Mouse (Mus musculus) forebrain, embryonic 13.5 days (tissue): Measurements from ENCODE around the gene Efr3b. TPM values are rescaled to one million over a fixed set of nuclear protein-coding genes. Genes with fewer than 3 reads are reported as not detected.

Experiments
- ATAC-seq: fragments of 200-750 bp; cut with Nextera tagmentation; 2 replicates; pipeline ENCODE4 v1.8.0; 2017
- H3K27ac ChIP-seq: fragments of 300-500 bp; sonication (generic); 2 replicates; pipeline ENCODE4 v1.5.1; 2015; ENCODE audit warnings: inconsistent platforms, mild to moderate bottlenecking, moderate library complexity
- H3K27me3 ChIP-seq: fragments of 300-500 bp; sonication (generic); 2 replicates; pipeline ENCODE4 v1.6.1; 2015; ENCODE audit warnings: mild to moderate bottlenecking, inconsistent platforms
- H3K36me3 ChIP-seq: fragments of 300-500 bp; sonication (generic); 2 replicates; pipeline ENCODE4 v1.6.1; 2015; ENCODE audit warnings: mild to moderate bottlenecking, inconsistent platforms; ENCODE audit not compliant: poor library complexity, severe bottlenecking
- H3K4me1 ChIP-seq: fragments of 300-500 bp; sonication (generic); 2 replicates; pipeline ENCODE4 v1.6.1; 2015; ENCODE audit warnings: inconsistent platforms
- H3K4me2 ChIP-seq: fragments of 300-500 bp; sonication (generic); 2 replicates; pipeline ENCODE4 v1.6.1; 2015; ENCODE audit warnings: inconsistent platforms, mild to moderate bottlenecking, moderate library complexity
- H3K4me3 ChIP-seq: fragments of 300-500 bp; sonication (generic); 2 replicates; pipeline ENCODE4 v1.5.1; 2015; ENCODE audit warnings: mild to moderate bottlenecking, inconsistent platforms
- H3K9ac ChIP-seq: fragments of 300-500 bp; sonication (generic); 2 replicates; pipeline ENCODE4 v1.6.1; 2015; ENCODE audit warnings: mild to moderate bottlenecking, inconsistent platforms
- H3K9me3 ChIP-seq: fragments of 300-500 bp; sonication (generic); replicated peaks from 2 replicates; pipeline ENCODE4 v1.6.1; 2016; ENCODE audit warnings: inconsistent platforms
- WGBS: fragments of 180-500 bp; shearing (Covaris S2); methylation state at CpG from one replicate; pipeline ENCODE4 v1.1.7; 2015; 5-methylcytosine and 5-hydroxymethylcytosine counted together
- polyA plus RNA-seq: library from polyadenylated mRNA; unstranded; fragments of >200 nt; fragmentation: Nextera tagmentation; extraction: Ambion mirVana; gene quantifications from 2 replicates; pipeline ENCODE4 v1.2.1, GENCODE M21; 2015

Efr3b gene
- polyA plus RNA-seq, 1 experiment from 2014 or later: 20.7 TPM

DNA sequence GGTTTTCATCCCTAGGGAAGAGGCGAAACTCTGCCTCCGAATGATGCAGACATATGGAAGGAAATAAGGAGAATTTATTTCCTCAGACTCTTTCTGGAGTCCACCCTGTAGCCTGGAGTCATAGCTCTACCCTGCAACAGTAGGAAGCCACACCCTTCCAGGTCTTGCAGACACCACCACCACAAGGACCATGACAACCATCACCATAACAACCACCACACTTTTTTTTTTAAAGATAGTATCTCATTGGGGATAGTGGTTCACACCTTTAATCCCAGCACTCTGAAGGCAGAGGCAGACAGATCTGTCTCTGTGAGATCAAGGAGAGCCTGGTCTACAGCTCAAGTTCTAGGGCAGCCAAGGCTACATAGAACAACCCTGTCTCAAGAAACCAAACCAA, 26.8 kb upstream of the Efr3b start:
- Histone ChIP-seq H3K4me2 (no peak overlapping the region), H3K27ac (no peak overlapping the region), H3K4me3 (no peak overlapping the region), H3K36me3 (no peaks in the 10 kb centered on the region), H3K27me3 (no peaks in the 10 kb centered on the region), H3K9me3 (no peaks in the 10 kb centered on the region), H3K9ac (no peak overlapping the region), H3K4me1 (no peaks in the 10 kb centered on the region)
- 91% methylated on average over 2 of the region's 2 CpGs for WGBS
- ATAC-seq: no peak

GRCm38 (mm10) chr12:4059683-4060082, 21.0 kb upstream of the Efr3b start:
- H3K4me1 ChIP-seq: no peaks in the 10 kb centered on the region
- no peaks in the 10 kb centered on the region for H3K27me3 ChIP-seq
- no peak overlapping the region for H3K27ac ChIP-seq
- no peak overlapping the region for H3K4me2 ChIP-seq
- H3K4me3 ChIP-seq: no peak overlapping the region
- no peaks in the 10 kb centered on the region for H3K36me3 ChIP-seq
- no peak for ATAC-seq
- no peaks in the 10 kb centered on the region for H3K9me3 ChIP-seq
- no peak overlapping the region for H3K9ac ChIP-seq
- WGBS: 81% methylated on average over 4 of the region's 4 CpGs

GRCm38 (mm10) chr12:4058321-4058720, 19.6 kb upstream of the Efr3b start:
- no peaks in the 10 kb centered on the region for H3K36me3 ChIP-seq
- no peaks in the 10 kb centered on the region for H3K27me3 ChIP-seq
- no peak for ATAC-seq
- no peak overlapping the region for H3K27ac ChIP-seq
- H3K4me2 ChIP-seq: no peak overlapping the region
- no peaks in the 10 kb centered on the region for H3K4me1 ChIP-seq
- H3K9me3 ChIP-seq: no peaks in the 10 kb centered on the region
- no peak overlapping the region for H3K4me3 ChIP-seq
- H3K9ac ChIP-seq: no peak overlapping the region
- 87% methylated on average over 9 of the region's 9 CpGs for WGBS

GRCm38 (mm10) chr12:4054845-4055244, 16.1 kb upstream of the Efr3b start:
- no peak for ATAC-seq
- Histone ChIP-seq H3K4me1 (no peaks in the 10 kb centered on the region), H3K27ac (no peak overlapping the region), H3K27me3 (no peaks in the 10 kb centered on the region), H3K4me3 (no peak overlapping the region), H3K9me3 (no peaks in the 10 kb centered on the region), H3K9ac (no peak overlapping the region), H3K4me2 (no peak overlapping the region), H3K36me3 (no peaks in the 10 kb centered on the region)
- WGBS: 54% methylated on average over 4 of the region's 4 CpGs

DNA sequence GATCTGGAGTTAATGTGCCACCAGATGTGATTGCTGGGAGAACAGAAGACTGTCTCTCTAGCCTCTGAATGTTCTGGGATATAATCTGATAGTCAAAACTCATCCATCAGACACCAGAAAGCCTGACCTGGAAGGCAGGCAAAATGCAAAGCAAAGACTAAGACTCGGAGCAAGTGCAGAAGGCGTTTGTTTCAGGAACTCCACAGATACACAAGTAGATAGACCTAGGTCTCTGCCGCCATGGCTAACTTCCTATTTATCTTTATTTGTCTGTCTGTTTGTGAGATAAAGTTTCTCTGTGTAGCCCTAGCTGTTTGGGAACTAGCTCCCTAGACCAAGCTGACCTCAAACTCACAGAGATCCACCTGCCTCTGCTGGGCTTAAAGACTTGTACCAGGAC, 14.9 kb upstream of the Efr3b start:
- no peak overlapping the region for H3K4me2 ChIP-seq
- no peaks in the 10 kb centered on the region for H3K27me3 ChIP-seq
- no peak overlapping the region for H3K4me3 ChIP-seq
- no peak overlapping the region for H3K9ac ChIP-seq
- 84% methylated on average over 3 of the region's 3 CpGs for WGBS
- H3K36me3 ChIP-seq: no peaks in the 10 kb centered on the region
- no peak for ATAC-seq
- no peaks in the 10 kb centered on the region for H3K9me3 ChIP-seq
- no peak overlapping the region for H3K27ac ChIP-seq
- H3K4me1 ChIP-seq: no peaks in the 10 kb centered on the region

- H3K4me1 ChIP-seq: no peaks in the 10 kb centered on the region
- WGBS: 38% methylated on average over 9 of the region's 9 CpGs
- no peaks in the 10 kb centered on the region for H3K27me3 ChIP-seq
- H3K36me3 ChIP-seq: no peaks in the 10 kb centered on the region
- H3K4me2 ChIP-seq: no peak overlapping the region
- no peak overlapping the region for H3K27ac ChIP-seq
- H3K4me3 ChIP-seq: no peak overlapping the region
- H3K9me3 ChIP-seq: no peaks in the 10 kb centered on the region
- ATAC-seq: no peak; the same call in 1 of the 2 replicates
- H3K9ac ChIP-seq: no peak overlapping the region
Measured at GRCm38 (mm10) chr12:4050861-4051425, 12.2 kb upstream of the Efr3b start.

DNA sequence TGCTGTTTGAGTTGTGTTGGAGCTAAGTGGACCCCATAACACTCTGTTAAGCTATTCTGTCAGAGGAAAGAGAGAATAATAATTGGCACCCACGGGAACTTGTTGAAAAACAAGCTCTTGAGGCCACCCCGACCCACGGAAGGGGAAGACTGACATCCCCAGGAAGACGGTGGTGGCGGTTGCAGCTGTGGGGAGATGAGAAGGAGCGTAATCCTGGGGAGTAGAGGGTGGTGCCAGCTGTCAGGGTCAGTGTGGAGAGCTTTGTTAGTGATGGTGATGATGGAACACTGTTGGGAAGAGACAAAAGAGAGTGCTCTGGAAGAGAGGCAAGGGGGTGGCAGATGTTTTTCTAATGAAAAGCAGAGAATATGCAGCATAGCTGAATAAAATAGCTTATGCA, 9.3 kb upstream of the Efr3b start:
- Histone ChIP-seq H3K36me3 (no peaks in the 10 kb centered on the region), H3K4me2 (no peak overlapping the region), H3K9me3 (no peaks in the 10 kb centered on the region), H3K4me3 (no peak overlapping the region), H3K27me3 (no peaks in the 10 kb centered on the region), H3K9ac (no peak overlapping the region), H3K27ac (no peak overlapping the region), H3K4me1 (no peaks in the 10 kb centered on the region)
- ATAC-seq: no peak
- WGBS: 71% methylated on average over 6 of the region's 6 CpGs

GRCm38 (mm10) chr12:4045992-4046391, 7.3 kb upstream of the Efr3b start:
- no peak overlapping the region for H3K4me2 ChIP-seq
- no peak overlapping the region for H3K4me3 ChIP-seq
- ATAC-seq: no peak
- H3K9ac ChIP-seq: no peak overlapping the region
- WGBS: 97% methylated on average over 1 of the region's 1 CpGs
- no peaks in the 10 kb centered on the region for H3K4me1 ChIP-seq
- no peaks in the 10 kb centered on the region for H3K36me3 ChIP-seq
- H3K27me3 ChIP-seq: no peaks in the 10 kb centered on the region
- H3K9me3 ChIP-seq: no peaks in the 10 kb centered on the region
- H3K27ac ChIP-seq: no peak overlapping the region

DNA sequence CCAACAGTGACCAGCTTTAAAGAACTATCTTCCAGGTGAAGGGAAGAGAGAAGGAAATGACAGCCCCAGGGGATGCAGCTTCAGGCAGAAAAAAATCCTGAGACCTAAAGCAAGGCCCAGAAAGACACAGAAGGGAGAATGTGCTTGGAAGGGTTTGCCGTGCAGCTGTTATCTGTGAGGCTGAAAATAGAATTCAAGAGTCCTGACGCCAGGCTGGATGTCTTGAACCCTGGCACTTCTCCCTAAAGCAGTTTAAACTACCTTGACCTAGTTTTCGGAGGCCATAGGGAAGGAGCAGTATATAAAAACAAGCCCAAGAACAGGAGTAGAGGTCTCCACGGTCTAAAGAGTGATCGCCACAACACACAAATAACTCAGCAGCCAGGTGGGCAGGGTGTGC, 3.7 kb upstream of the Efr3b start:
- no peaks in the 10 kb centered on the region; the same call in 1 of the 2 replicates for H3K27me3 ChIP-seq
- H3K4me1 ChIP-seq: peaks cover 10% of the 10 kb centered on the region
- H3K36me3 ChIP-seq: no peaks in the 10 kb centered on the region
- WGBS: 84% methylated on average over 5 of the region's 5 CpGs
- H3K4me2 ChIP-seq: no peak overlapping the region
- no peaks in the 10 kb centered on the region for H3K9me3 ChIP-seq
- no peak overlapping the region for H3K9ac ChIP-seq
- ATAC-seq: no peak
- no peak overlapping the region for H3K27ac ChIP-seq
- H3K4me3 ChIP-seq: no peak overlapping the region

DNA sequence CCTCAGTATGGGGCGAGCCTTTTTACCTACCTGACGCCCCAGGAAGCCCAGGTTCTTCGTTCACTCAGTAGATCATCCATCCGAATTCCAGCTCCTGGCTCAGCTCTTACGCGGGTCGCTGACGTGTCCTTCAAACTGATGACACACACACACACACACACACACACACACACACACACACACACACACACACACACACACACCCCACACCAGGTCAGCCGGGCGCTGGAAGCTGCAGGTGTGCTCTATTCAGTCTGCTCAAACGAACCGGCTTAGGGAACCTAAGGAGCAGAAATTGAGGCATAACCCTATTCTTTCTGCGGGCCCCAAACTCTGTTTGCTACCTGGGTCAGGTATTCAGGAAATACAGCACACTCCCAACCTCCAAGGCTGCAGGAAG, 331 bp upstream of the Efr3b start:
- Histone ChIP-seq H3K36me3 (peaks cover 6% of the 10 kb centered on the region; the same call in 1 of the 2 replicates), H3K27ac (no peak overlapping the region), H3K9me3 (no peaks in the 10 kb centered on the region), H3K27me3 (no peaks in the 10 kb centered on the region; the same call in 1 of the 2 replicates), H3K4me3 (peak overlapping the region; percentile 83), H3K4me2 (peak overlapping the region; percentile 66), H3K9ac (peak overlapping the region; percentile 89), H3K4me1 (peaks cover 20% of the 10 kb centered on the region)
- 1% methylated on average over 12 of the region's 13 CpGs for WGBS
- no peak for ATAC-seq

GRCm38 (mm10) chr12:4037511-4037910, 1.2 kb downstream of the Efr3b start:
- H3K27me3 ChIP-seq: no peaks in the 10 kb centered on the region; the same call in 1 of the 2 replicates
- H3K9me3 ChIP-seq: no peaks in the 10 kb centered on the region
- H3K4me1 ChIP-seq: peaks cover 20% of the 10 kb centered on the region
- peaks cover 6% of the 10 kb centered on the region; the same call in 1 of the 2 replicates for H3K36me3 ChIP-seq
- no peak overlapping the region for H3K27ac ChIP-seq
- ATAC-seq: peak; percentile 1; the same call in 1 of the 2 replicates
- peak overlapping the region; percentile 83 for H3K4me3 ChIP-seq
- H3K4me2 ChIP-seq: peak overlapping the region; percentile 66
- peak overlapping the region; percentile 89 for H3K9ac ChIP-seq
- 20% methylated on average over 5 of the region's 5 CpGs for WGBS

- Histone ChIP-seq H3K4me1 (peaks cover 20% of the 10 kb centered on the region), H3K9ac (no peak overlapping the region), H3K27ac (no peak overlapping the region), H3K9me3 (no peaks in the 10 kb centered on the region), H3K4me3 (no peak overlapping the region), H3K27me3 (no peaks in the 10 kb centered on the region; the same call in 1 of the 2 replicates), H3K36me3 (peaks cover 6% of the 10 kb centered on the region; the same call in 1 of the 2 replicates), H3K4me2 (no peak overlapping the region)
- ATAC-seq: no peak
- 91% methylated on average over 5 of the region's 5 CpGs for WGBS
Measured at GRCm38 (mm10) chr12:4036157-4036556, 2.6 kb downstream of the Efr3b start.

DNA sequence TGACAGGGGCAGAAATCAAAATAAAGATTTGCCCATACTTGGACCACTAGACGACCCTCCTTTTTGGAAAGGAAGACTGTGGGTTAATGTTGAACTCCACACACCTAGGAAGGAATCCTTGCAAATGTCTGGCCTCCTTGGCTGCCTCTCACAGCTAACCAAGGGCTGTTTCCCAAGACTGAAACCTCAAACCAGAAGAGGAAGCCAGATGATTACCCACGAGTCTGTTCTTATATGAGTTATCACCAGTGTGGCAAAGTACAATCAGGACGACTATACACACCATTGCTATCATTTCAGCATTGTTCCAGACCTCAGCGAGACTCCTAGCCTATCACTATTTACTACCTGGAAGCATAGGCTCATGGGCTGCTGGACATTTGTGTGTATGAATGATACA, 9.7 kb downstream of the Efr3b start:
- H3K4me1 ChIP-seq: no peaks in the 10 kb centered on the region
- no peaks in the 10 kb centered on the region for H3K36me3 ChIP-seq
- no peaks in the 10 kb centered on the region for H3K9me3 ChIP-seq
- WGBS: 82% methylated on average over 4 of the region's 4 CpGs
- no peak overlapping the region for H3K27ac ChIP-seq
- no peak overlapping the region for H3K9ac ChIP-seq
- no peak overlapping the region for H3K4me3 ChIP-seq
- H3K27me3 ChIP-seq: no peaks in the 10 kb centered on the region
- H3K4me2 ChIP-seq: no peak overlapping the region
- no peak for ATAC-seq
